Mouse (Mus musculus): Measurements from ENCODE around the gene Lhfpl2. TPM values are rescaled to one million over a fixed set of nuclear protein-coding genes. Genes with fewer than 3 reads are reported as not detected.

The Lhfpl2 gene
- polyA plus RNA-seq, 1 experiment from 2014 or later = 6.8 TPM

DNA sequence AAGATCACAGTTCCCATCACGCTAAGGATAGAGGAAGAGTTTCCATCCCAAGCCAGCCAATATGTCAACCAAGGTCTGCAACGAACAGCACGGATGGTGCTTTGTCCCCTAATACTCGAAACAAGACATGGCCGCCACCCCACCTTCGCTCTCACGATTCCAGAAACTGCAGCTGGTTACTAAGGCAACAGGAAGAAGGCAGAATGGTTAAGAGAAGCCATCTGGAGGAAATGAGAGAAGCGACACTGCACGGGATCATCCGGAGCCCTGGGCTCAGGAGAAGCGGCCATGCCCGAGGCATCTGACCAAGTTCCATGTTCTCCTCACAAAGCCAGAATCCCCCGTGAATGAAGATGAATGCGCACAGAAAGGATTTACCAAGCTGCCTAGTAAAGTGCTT is 166.0 kb downstream of the Lhfpl2 start:
- Histone ChIP-seq H3K27ac (replicated peaks) (no peak overlapping the region), H3K9me3 (ENCODE audit: control insufficient read depth, low read length) (no peaks in the 10 kb centered on the region), H3K27me3 (ENCODE audit: control insufficient read depth, insufficient read depth, low read length) (no peaks in the 10 kb centered on the region), H3K4me2 (replicated peaks; ENCODE audit: low read depth) (no peak overlapping the region), H3K36me3 (ENCODE audit: control insufficient read depth, insufficient read depth, low read length) (0 out of 2 replicates have a peak, but pooled peaks cover 10% of the 10 kb centered on the region), H3K9ac (ENCODE audit: low read length) (no peak overlapping the region), H3K4me1 (replicated peaks; ENCODE audit: control insufficient read depth, insufficient read depth) (no peaks in the 10 kb centered on the region), H3K4me3 (ENCODE audit: low read depth, low read length) (no peak overlapping the region)
- ATAC-seq (ENCODE audit: low FRiP score, low TSS enrichment) (no peak), DNase-seq (ENCODE audit: low spot score) (no peak)
- WGBS = 78% methylated on average over 14 of the region's 14 CpGs
- TF ChIP-seq EP300 (optimal IDR thresholded peaks at IDR 0.05) (no peak), CTCF (IDR thresholded peaks at IDR 0.05; ENCODE audit: low read depth) (no peak)

DNA sequence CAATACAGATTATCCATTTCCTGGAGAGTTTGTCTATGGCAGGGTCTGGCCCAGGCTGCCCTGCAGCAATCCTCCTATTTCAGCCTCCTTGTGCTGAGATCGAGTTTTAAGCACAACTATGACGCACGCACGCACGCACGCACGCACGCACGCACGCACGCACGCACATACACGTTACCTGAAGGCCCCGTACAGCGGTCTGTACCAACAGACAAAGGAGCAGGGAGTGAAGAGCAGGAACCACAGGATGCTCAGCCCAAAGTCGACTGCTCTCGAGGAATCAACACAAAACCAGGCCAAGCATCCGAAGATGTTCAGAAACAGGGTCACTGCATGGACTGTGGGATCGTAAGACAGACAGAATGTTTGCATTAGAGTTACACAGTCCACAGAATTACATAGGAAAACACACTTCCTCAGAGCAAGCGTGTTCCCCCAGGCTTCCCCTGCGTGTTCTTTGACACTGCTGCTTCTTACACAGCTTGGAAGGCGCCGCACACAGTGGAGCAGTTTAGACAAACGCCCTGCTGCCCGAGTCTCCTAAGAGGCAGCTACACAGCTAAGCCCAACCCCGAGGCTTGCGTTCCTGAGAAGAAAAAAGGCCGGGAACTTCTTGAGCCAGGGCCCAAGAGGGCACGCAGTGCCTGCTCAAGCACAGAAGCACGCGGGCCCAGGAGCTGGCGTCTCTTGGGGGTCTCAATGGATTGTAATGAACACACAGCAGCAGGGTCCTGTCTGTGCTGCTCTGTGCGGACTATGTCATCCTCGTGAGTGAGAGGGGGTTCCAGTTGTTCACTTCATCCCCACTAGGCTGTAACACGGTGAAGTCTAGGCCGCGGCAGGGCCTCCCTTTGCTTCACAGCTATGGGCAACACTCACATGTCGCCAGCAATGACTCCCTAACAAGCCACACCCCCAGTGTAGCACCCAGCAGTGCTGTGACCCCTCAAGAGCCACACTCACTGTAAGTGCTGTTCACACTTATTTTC is 167.4 kb downstream of the Lhfpl2 start:
- no peak overlapping the region for H3K27ac ChIP-seq (replicated peaks)
- no peaks in the 10 kb centered on the region for H3K4me1 ChIP-seq (replicated peaks; ENCODE audit: control insufficient read depth, insufficient read depth)
- H3K4me3 ChIP-seq (ENCODE audit: low read depth, low read length) = no peak overlapping the region
- ATAC-seq (ENCODE audit: low FRiP score, low TSS enrichment) (no peak), DNase-seq (ENCODE audit: low spot score) (no peak)
- no peaks in the 10 kb centered on the region for H3K9me3 ChIP-seq (ENCODE audit: control insufficient read depth, low read length)
- H3K27me3 ChIP-seq (ENCODE audit: control insufficient read depth, insufficient read depth, low read length) = no peaks in the 10 kb centered on the region
- H3K9ac ChIP-seq (ENCODE audit: low read length) = no peak overlapping the region
- no peak for TF ChIP-seq EP300 (optimal IDR thresholded peaks at IDR 0.05)
- no peak for TF ChIP-seq CTCF (IDR thresholded peaks at IDR 0.05; ENCODE audit: low read depth)
- WGBS = 96% methylated on average over 38 of the region's 38 CpGs
- H3K36me3 ChIP-seq (ENCODE audit: control insufficient read depth, insufficient read depth, low read length) = 0 out of 2 replicates have a peak, but pooled peaks cover 10% of the 10 kb centered on the region
- no peak overlapping the region for H3K4me2 ChIP-seq (replicated peaks; ENCODE audit: low read depth)

DNA sequence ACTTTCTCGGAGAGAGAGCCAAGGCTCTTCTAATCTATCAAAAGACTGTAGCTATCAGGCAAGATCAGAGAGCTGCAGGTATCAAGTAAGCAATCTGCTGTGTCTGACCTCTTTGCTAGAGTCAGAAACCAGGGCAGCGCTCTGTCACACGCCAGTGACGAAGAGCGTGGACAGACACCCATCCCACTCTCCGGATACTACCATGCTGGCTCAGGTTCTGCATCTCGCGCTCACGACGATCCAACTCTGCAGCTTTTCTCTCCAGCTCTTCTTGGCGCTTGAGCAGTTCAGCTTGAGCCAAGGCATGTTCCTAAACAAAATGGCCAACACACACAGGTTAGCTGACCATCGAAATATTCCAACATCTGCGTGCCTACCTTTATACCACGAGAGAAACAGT is 174.3 kb downstream of the Lhfpl2 start:
- Histone ChIP-seq H3K4me3 (ENCODE audit: low read depth, low read length) (no peak overlapping the region), H3K36me3 (ENCODE audit: control insufficient read depth, insufficient read depth, low read length) (no peaks in the 10 kb centered on the region), H3K27ac (replicated peaks) (no peak overlapping the region), H3K9ac (ENCODE audit: low read length) (no peak overlapping the region), H3K9me3 (ENCODE audit: control insufficient read depth, low read length) (no peaks in the 10 kb centered on the region), H3K4me2 (replicated peaks; ENCODE audit: low read depth) (no peak overlapping the region), H3K27me3 (ENCODE audit: control insufficient read depth, insufficient read depth, low read length) (no peaks in the 10 kb centered on the region), H3K4me1 (replicated peaks; ENCODE audit: control insufficient read depth, insufficient read depth) (no peaks in the 10 kb centered on the region)
- no peak for TF ChIP-seq CTCF (IDR thresholded peaks at IDR 0.05; ENCODE audit: low read depth)
- TF ChIP-seq EP300 (optimal IDR thresholded peaks at IDR 0.05) = no peak
- no peak for ATAC-seq (ENCODE audit: low FRiP score, low TSS enrichment)
- DNase-seq (ENCODE audit: low spot score) = no peak
- 82% methylated on average over 14 of the region's 14 CpGs for WGBS

DNA sequence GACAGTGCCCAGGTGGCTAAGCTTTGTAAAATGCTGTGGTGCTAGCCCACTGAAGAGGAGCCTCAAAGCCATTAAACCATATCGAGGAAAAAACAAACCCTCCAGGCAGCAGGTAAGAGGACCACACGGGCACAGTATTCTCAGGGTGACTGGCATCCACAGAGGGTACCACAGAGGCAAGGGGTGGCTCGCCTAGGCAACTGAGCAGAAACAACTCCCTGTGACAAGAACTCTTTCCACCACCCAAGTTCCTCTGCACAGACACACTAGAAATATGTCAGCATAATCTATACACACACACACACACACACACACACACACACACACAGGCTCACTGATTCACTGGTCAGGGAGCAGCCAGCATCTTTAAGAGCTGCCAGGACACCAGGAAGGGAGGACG is 181.9 kb downstream of the Lhfpl2 start:
- no peak overlapping the region for H3K4me2 ChIP-seq (replicated peaks; ENCODE audit: low read depth)
- 65% methylated on average over 4 of the region's 4 CpGs for WGBS
- no peak overlapping the region for H3K9ac ChIP-seq (ENCODE audit: low read length)
- no peaks in the 10 kb centered on the region for H3K36me3 ChIP-seq (ENCODE audit: control insufficient read depth, insufficient read depth, low read length)
- DNase-seq (ENCODE audit: low spot score) (no peak), ATAC-seq (ENCODE audit: low FRiP score, low TSS enrichment) (no peak)
- H3K4me3 ChIP-seq (ENCODE audit: low read depth, low read length) = no peak overlapping the region
- no peaks in the 10 kb centered on the region for H3K9me3 ChIP-seq (ENCODE audit: control insufficient read depth, low read length)
- no peaks in the 10 kb centered on the region for H3K4me1 ChIP-seq (replicated peaks; ENCODE audit: control insufficient read depth, insufficient read depth)
- H3K27me3 ChIP-seq (ENCODE audit: control insufficient read depth, insufficient read depth, low read length) = no peaks in the 10 kb centered on the region
- H3K27ac ChIP-seq (replicated peaks) = no peak overlapping the region
- TF ChIP-seq EP300 (optimal IDR thresholded peaks at IDR 0.05) (no peak), CTCF (IDR thresholded peaks at IDR 0.05; ENCODE audit: low read depth) (no peak)

DNA sequence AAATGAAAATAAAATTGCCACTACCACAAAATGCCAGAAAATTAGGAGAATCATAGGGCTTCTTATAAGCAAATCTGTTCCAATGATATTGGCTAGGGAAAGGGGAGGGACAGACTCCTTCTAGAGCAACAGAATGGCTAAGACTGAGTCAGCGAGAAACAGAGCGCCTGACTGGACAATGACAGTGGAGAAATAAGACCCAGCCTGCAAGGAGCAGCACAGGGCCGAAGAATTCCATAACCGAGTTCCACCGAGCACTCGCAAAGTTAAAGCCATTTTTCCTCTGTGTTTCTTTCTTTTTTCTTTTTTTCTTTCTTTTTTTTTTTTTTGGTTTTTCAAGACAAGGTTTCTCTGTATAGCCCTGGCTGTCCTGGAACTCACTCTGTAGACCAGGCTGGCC is 182.5 kb downstream of the Lhfpl2 start:
- WGBS = 78% methylated on average over 6 of the region's 6 CpGs
- Histone ChIP-seq H3K9me3 (ENCODE audit: control insufficient read depth, low read length) (no peaks in the 10 kb centered on the region), H3K9ac (ENCODE audit: low read length) (no peak overlapping the region), H3K4me2 (replicated peaks; ENCODE audit: low read depth) (no peak overlapping the region), H3K4me3 (ENCODE audit: low read depth, low read length) (no peak overlapping the region), H3K27me3 (ENCODE audit: control insufficient read depth, insufficient read depth, low read length) (no peaks in the 10 kb centered on the region), H3K36me3 (ENCODE audit: control insufficient read depth, insufficient read depth, low read length) (no peaks in the 10 kb centered on the region), H3K27ac (replicated peaks) (no peak overlapping the region), H3K4me1 (replicated peaks; ENCODE audit: control insufficient read depth, insufficient read depth) (no peaks in the 10 kb centered on the region)
- ATAC-seq (ENCODE audit: low FRiP score, low TSS enrichment) = no peak
- no peak for DNase-seq (ENCODE audit: low spot score)
- TF ChIP-seq EP300 (optimal IDR thresholded peaks at IDR 0.05) (no peak), CTCF (IDR thresholded peaks at IDR 0.05; ENCODE audit: low read depth) (no peak)

DNA sequence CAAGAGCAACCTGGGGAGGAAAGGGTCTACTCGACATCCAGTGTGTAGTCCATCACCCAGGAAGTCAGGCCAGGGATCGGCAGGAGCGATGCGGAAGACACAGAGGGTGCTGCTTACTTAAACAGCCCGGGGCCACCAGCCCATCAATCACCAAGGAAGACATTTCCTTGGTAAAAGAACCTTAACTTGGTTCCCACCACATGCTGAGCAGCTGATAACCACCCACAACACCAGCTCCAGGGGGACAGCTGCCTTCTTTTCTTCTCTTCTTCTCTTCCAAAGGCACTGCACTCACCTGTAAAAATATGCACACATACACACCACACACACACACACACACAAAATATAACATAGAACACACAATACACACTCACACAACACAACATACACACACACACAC is 183.3 kb downstream of the Lhfpl2 start:
- no peak for ATAC-seq (ENCODE audit: low FRiP score, low TSS enrichment)
- 25% methylated on average over 5 of the region's 5 CpGs for WGBS

More for the DNA sequence above, 183.3 kb downstream of the Lhfpl2 start:
- TF ChIP-seq EP300 (optimal IDR thresholded peaks at IDR 0.05) (no peak), CTCF (IDR thresholded peaks at IDR 0.05; ENCODE audit: low read depth) (no peak)
- no peak for DNase-seq (ENCODE audit: low spot score)
- H3K4me1 ChIP-seq (replicated peaks; ENCODE audit: control insufficient read depth, insufficient read depth) = no peaks in the 10 kb centered on the region
- H3K4me3 ChIP-seq (ENCODE audit: low read depth, low read length) = no peak overlapping the region
- H3K36me3 ChIP-seq (ENCODE audit: control insufficient read depth, insufficient read depth, low read length) = no peaks in the 10 kb centered on the region
- H3K4me2 ChIP-seq (replicated peaks; ENCODE audit: low read depth) = no peak overlapping the region
- no peaks in the 10 kb centered on the region for H3K9me3 ChIP-seq (ENCODE audit: control insufficient read depth, low read length)
- H3K27me3 ChIP-seq (ENCODE audit: control insufficient read depth, insufficient read depth, low read length) = no peaks in the 10 kb centered on the region
- H3K9ac ChIP-seq (ENCODE audit: low read length) = no peak overlapping the region
- no peak overlapping the region for H3K27ac ChIP-seq (replicated peaks)
